Mouse (Mus musculus): ENCODE measurements around the gene Agap1.

Gene Agap1

GRCm38 (mm10) chr1:89713681-89714080 lies 259.1 kb downstream of the Agap1 start:
- no peak for DNase-seq (ENCODE audit: low read depth, low spot score)

DNA sequence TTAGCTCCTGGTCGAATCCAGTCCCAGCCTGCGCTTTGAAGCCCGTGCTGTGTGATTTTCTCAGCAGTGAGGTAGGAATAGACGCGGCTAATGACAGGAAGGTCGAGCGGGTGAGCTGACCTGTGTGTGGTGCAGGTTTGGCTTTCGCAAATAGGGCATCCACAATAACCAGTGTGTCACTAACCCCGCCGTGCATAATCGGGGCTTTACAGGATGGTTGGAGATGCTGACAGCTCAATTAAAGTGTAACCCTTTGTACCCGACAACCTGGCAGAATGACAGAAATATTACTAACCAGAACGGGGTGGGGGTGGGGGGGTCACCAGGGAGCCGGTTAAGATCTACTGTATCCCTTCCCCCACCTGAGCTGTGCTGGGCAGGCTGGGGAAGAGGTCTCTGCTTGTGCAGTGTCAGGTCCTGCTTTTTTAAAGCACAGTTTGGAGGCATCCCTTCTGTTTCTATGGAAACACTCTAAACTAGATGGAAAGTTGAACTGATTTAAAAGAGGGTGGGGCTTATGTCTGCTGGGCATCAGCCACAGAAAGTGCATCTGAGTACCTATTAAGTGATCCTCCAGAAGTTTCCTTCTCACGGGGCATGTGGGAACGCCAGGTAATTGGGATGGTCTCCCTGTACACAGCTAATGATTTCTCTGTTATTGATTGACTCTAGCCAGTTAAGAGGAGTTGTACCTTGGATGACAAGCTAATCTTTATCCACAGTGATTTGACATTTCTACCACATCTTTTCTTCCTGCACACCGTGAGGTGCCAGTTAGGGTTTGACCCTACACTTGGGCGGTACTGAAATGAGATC lies 259.8 kb downstream of the Agap1 start:
- DNase-seq (ENCODE audit: low read depth, low spot score): no peak

- no peak for DNase-seq (ENCODE audit: low read depth, low spot score)
These were observed 261.6 kb downstream of the Agap1 start for GRCm38 (mm10) chr1:89716234-89716633.

GRCm38 (mm10) chr1:89717100-89717499 lies 262.5 kb downstream of the Agap1 start:
- no peak for DNase-seq (ENCODE audit: low read depth, low spot score)

- DNase-seq (ENCODE audit: low read depth, low spot score): no peak
These were observed 264.3 kb downstream of the Agap1 start for GRCm38 (mm10) chr1:89718782-89719403.

- DNase-seq (ENCODE audit: low read depth, low spot score): peak; percentile 32
These were observed 269.5 kb downstream of the Agap1 start for GRCm38 (mm10) chr1:89724141-89724540.

GRCm38 (mm10) chr1:89724555-89724954 lies 269.9 kb downstream of the Agap1 start:
- no peak for DNase-seq (ENCODE audit: low read depth, low spot score)

- no peak for DNase-seq (ENCODE audit: low read depth, low spot score)
These were observed 270.4 kb downstream of the Agap1 start for GRCm38 (mm10) chr1:89724957-89725356.

GRCm38 (mm10) chr1:89728481-89728880 lies 273.9 kb downstream of the Agap1 start:
- DNase-seq (ENCODE audit: low read depth, low spot score): no peak

DNA sequence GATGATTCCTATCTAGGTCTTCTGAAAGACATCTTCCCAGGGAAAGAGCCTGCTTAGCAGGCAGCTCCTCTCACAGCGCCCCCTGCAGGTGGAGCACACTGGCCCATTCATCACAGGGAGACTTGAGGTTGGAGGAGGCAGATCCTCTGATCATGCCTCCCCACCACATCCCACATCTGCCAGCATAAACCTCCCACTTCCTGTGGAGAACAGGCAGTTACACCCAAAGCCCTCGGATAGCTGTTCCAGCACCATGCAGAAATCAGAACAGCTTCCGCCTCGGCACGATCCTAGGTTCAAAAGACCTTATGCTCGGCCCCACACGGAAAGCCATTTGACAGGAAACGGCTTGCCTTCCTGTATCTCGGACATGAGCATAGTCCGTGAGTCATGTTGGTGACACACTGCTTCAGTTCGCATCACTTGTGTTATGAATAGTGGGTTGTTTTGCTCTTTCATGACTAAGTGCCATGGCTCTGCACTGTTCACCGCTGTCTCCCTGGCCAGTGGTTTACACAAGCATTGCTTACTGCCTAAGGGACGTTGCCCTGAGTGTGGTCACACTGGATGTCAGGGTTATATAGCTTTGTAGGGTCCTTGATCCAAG lies 276.1 kb downstream of the Agap1 start:
- DNase-seq (ENCODE audit: low read depth, low spot score): peak; percentile 42

DNA sequence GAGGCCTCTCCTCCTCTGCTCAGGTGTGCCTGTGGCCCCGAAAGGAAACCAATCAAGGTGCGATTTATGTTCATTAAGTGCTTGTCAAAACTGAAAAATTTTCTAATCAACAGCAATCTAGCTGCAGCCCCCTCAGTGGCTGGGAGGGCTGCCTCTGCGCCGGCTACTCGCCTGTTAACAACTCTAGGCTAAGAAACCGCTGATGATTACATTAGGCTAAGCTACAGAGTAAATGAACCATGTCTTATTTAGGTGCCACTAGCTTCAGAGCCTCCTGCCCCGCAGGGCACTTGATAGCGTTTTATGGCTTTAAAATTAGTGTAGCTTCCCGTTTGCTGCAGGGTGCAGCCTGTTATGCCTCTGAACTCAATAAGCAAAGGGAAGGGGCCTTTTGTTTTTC lies 279.8 kb downstream of the Agap1 start:
- no peak for DNase-seq (ENCODE audit: low read depth, low spot score)

DNA sequence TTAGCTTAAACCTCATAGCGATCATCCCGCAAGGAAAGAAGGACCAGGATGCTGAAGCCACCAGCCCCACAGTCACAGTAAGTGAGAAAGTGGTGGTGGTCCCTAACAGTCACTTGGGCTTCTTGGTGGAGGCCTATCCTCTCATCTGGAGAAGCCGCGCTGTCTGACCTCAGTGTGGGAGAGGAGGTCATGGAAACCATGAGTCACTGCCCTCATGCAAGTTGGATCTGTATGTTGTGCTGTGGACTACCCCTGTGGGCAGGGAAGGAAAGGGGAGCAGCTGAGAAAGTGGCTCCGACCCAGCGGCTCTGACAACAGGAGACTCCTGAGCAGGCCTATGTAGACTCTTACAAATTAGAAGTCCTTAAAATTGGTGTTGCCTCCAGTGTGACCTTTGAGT lies 280.5 kb downstream of the Agap1 start:
- DNase-seq (ENCODE audit: low read depth, low spot score): no peak

- DNase-seq (ENCODE audit: low read depth, low spot score): no peak
These were observed 281.4 kb downstream of the Agap1 start for GRCm38 (mm10) chr1:89736021-89736420.

- no peak for DNase-seq (ENCODE audit: low read depth, low spot score)
These were observed 284.6 kb downstream of the Agap1 start for GRCm38 (mm10) chr1:89739067-89739774.

DNA sequence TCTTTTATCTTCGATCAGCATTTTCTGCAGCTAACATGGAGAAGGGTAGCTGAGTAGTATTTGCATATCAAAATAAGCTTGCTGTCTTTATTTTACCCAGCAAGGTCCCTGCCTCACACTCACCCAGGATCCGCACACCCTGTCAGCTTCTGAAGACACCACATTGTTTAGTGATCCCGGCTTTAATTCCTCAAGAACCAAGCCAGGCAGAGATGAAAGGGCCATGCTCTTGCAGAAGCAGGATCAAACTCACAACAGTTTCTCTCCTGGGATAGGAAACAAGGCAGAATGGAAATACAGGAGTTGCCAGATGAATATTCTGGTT lies 285.1 kb downstream of the Agap1 start:
- no peak for DNase-seq (ENCODE audit: low read depth, low spot score)

GRCm38 (mm10) chr1:89742359-89742758 lies 287.8 kb downstream of the Agap1 start:
- DNase-seq (ENCODE audit: low read depth, low spot score): no peak

DNA sequence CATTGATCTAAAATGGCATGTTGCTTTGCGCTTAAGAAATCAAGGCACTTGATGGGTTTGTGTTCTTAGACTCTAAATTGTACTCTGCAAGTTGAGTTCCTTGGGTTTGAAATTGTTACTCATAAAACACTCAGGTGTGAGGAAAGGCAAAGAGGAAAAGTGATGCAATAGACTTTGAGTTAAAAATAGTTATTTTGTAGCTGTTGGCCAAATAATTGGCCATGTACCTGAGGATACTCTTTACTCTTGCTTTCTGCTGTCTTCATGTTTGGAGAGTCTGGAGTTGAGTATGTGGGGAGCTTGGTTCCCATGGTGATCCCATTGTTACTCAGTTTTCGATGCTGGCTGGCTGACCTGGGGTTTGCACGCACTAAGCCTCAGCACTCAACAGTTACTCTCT lies 291.6 kb downstream of the Agap1 start:
- DNase-seq (ENCODE audit: low read depth, low spot score): no peak

GRCm38 (mm10) chr1:89749666-89750065 lies 295.1 kb downstream of the Agap1 start:
- DNase-seq (ENCODE audit: low read depth, low spot score): no peak

GRCm38 (mm10) chr1:89750495-89750894 lies 295.9 kb downstream of the Agap1 start:
- peak; percentile 23 for DNase-seq (ENCODE audit: low read depth, low spot score)

GRCm38 (mm10) chr1:89750921-89751320 lies 296.3 kb downstream of the Agap1 start:
- no peak for DNase-seq (ENCODE audit: low read depth, low spot score)

- no peak for DNase-seq (ENCODE audit: low read depth, low spot score)
These were observed 296.7 kb downstream of the Agap1 start for GRCm38 (mm10) chr1:89751344-89751743.

DNA sequence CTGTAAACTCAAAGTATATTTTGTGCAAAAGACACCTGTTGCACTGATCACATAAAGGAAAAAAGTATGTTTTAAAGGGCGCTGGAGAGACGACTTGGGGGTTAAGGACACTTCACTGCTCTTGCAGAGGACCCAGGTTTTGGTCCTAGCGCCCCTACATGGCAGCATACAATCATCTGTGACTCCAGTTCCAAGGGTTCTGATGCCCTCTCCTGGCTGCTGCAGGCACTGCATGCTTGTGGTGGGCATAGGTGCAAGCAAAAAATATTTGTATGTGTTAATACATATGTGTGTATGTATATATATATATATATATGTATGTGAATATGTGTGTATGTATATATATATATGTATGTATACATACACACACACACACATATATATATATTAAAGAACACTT lies 298.1 kb downstream of the Agap1 start:
- DNase-seq (ENCODE audit: low read depth, low spot score): peak; percentile 63

Data from ES-CJ7 (cell line).